Mouse (Mus musculus) small intestine, adult 2 months (tissue): ENCODE measurements around the gene Rufy2.

Experiments
- CTCF ChIP-seq: fragments of 200-500 bp; IDR thresholded peaks from 2 replicates; pipeline ENCODE4 v1.5.1; 2012; ENCODE audit warnings: low read depth, mild to moderate bottlenecking, control low read depth, inconsistent platforms, low read length, moderate library complexity, mixed read lengths; ENCODE audit not compliant: insufficient replicate concordance, insufficient read length; ENCODE audit errors: extremely low read depth
- POLR2A ChIP-seq: fragments of 200-500 bp; IDR thresholded peaks from 2 replicates; pipeline ENCODE4 v1.6.1; 2012; ENCODE audit warnings: low read depth, mild to moderate bottlenecking, control low read depth, inconsistent platforms, low read length, moderate library complexity

GRCm38 (mm10) chr10:63059862-63060261, 79.8 kb downstream of the Rufy2 start, which contains the start of gene Pbld1:
- TF ChIP-seq POLR2A (no peak), CTCF (no peak)
